16 mouse cellular contexts compared by ENCODE assay signal in the genomic region with DNA sequence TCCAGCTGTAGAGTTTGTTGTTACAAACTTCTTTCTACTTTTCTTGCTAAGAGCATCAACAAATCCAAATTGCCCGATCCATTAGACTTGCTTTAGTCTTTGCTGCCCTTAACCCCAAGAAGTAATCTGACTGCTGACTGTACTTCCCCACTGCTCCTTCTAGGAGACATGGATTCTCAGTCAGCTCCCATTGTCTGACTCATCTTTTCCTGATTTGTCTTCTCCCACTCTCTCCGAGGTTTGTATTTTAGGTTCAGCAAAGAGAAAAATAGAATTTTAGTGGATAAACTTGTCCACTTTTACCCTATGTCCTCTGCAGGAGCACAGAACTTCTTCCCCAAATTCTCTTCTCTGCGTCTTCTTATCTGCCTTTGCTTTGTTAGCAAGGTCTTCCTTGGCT.
"Had no signal": no experiment of that assay in that cellular context is flagged by ENCODE, and none has a peak within 500 bp of the region (broad histone marks: within the 10 kb centered on the region; RNA-seq: fewer than 3 reads in every experiment).

No protein-coding gene starts in this region.

- H3K36me3 ChIP-seq: neural tube, embryonic 12.5 days; neural tube, embryonic 13.5 days; neural tube, embryonic 15.5 days; stomach, embryonic 15.5 days had no signal

- H3K9ac ChIP-seq: neural tube, embryonic 12.5 days; neural tube, embryonic 13.5 days; neural tube, embryonic 15.5 days; stomach, embryonic 15.5 days had no signal

- H3K4me3 ChIP-seq: neural tube, embryonic 12.5 days; neural tube, embryonic 13.5 days; neural tube, embryonic 15.5 days; stomach, embryonic 15.5 days had no signal

- H3K27ac ChIP-seq: neural tube, embryonic 12.5 days; neural tube, embryonic 13.5 days; neural tube, embryonic 15.5 days; stomach, embryonic 15.5 days; stomach, postnatal 0 days had no signal

- H3K27me3 ChIP-seq: neural tube, embryonic 12.5 days; neural tube, embryonic 13.5 days; neural tube, embryonic 15.5 days; stomach, embryonic 15.5 days had no signal

- H3K4me1 ChIP-seq: neural tube, embryonic 12.5 days; neural tube, embryonic 13.5 days; neural tube, embryonic 15.5 days; stomach, embryonic 15.5 days had no signal

- DNase-seq: retina, postnatal 1 day; right cerebral cortex, postnatal 14 days; right cerebral cortex, postnatal 25 days; right cerebral cortex, postnatal 4 days; spleen, adult 18-20 months; thymus, adult 18-20 months; thymus, adult 2 months; thymus, postnatal 14 days; thymus, postnatal 25 days; thymus, postnatal 36 days; thymus, postnatal 4 days had no signal

- H3K4me2 ChIP-seq: neural tube, embryonic 12.5 days; neural tube, embryonic 13.5 days; neural tube, embryonic 15.5 days; stomach, embryonic 15.5 days had no signal

- H3K9me3 ChIP-seq: neural tube, embryonic 12.5 days; neural tube, embryonic 13.5 days; neural tube, embryonic 15.5 days; stomach, embryonic 15.5 days had no signal
